Mouse (Mus musculus): ENCODE data around the gene Gstm2. TPM values are rescaled to one million over a fixed set of nuclear protein-coding genes. Genes with fewer than 3 reads are reported as not detected.
A peak's percentile ranks its signal among the peaks of the same experiment; 100 is the strongest.

The Gstm2 gene
- total RNA-seq, 2 experiments from 2014 or later: 2.6 to 2.8 TPM

- no peak for DNase-seq (ENCODE audit: extremely low spot score in 1 of 2, low spot score in 1 of 2)
Observed at GRCm38 (mm10) chr3:107945729-107946128, 40.5 kb downstream of the Gstm2 start.

DNA sequence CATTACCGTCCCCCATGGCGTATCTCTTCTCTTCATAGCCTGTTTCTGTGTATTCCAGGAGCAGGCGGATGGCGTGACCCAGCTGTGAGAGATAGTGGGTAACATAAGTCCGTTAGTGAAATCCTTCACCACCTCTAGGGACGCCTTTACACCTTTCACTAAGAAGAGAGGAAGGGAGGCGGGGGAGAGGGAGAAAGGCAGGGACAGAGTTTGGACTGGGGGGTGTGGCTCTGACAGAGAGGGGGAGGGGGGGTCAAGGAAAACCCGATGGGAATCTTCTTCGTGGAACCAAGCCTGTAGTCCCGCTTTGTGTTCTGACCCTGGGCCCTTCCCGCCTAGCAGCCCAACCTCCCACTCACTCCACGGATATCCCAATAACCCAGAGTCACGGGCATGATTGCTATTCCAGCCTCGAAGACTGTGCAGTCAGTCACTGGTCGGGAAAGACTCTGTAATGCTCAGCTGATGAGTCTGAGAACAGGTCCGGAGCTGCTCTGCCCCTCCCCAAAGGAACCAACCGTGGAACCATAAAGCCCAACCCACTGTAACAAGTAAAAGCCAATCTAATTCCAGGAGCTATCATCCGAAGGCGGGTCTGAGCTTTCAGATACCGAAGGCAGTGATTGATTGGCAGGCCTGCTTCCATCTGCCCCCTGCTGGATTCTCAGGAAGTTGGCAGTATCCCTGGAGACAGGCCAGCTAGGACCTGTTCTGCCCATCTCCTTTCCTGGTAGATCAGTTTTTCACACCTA is 42.8 kb downstream of the Gstm2 start, which contains the start of gene Gstm6:
TSS of gene Gstm6 (minus strand) at position 511 of the 752 bp plus-strand sequence.
- DNase-seq (ENCODE audit: extremely low spot score in 1 of 2, low spot score in 1 of 2): peak in 1 of 2 experiments; percentile 42

DNA sequence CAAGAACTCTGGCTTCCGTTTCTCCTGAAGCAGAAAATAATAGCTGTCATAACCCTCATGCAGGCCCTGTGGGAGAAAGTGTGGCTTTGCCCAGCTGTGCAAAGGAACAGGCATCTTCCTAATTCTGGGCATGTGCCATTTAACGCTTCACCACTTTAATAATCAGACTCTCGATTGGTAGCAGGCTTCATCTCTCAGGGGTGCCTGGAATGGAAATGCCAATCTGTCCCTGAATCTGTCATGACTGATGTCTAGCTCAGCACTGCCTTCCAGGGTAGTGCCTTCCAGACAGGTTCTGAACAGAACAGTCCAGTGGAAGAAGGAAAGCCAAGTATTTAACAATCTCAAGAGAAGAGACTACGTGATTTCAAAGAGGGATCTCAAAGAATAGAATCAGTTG is 45.0 kb downstream of the Gstm2 start:
- DNase-seq (ENCODE audit: extremely low spot score in 1 of 2, low spot score in 1 of 2): no peak

DNA sequence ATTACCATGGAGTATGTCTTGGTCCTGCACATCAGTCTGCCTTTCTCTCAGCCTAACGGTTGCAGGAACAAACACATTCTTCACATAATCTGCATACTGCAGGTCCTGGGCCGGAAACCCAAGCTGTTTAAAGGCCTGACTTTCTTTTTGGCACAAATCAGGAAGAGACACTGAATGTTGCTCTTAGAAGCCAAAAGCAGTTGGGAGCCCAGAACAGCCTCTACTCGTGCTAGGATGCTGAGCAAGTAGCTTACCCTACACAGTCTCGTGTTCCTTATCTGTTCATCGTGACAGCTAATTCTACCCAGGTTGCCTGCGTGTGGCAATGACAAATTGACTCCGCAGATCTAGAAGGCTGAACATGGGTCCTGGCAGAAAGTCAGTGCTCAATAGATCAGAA is 45.7 kb downstream of the Gstm2 start:
- no peak for DNase-seq (ENCODE audit: extremely low spot score in 1 of 2, low spot score in 1 of 2)

GRCm38 (mm10) chr3:107939830-107940229 is 46.4 kb downstream of the Gstm2 start:
- no peak for DNase-seq (ENCODE audit: extremely low spot score in 1 of 2, low spot score in 1 of 2)

DNA sequence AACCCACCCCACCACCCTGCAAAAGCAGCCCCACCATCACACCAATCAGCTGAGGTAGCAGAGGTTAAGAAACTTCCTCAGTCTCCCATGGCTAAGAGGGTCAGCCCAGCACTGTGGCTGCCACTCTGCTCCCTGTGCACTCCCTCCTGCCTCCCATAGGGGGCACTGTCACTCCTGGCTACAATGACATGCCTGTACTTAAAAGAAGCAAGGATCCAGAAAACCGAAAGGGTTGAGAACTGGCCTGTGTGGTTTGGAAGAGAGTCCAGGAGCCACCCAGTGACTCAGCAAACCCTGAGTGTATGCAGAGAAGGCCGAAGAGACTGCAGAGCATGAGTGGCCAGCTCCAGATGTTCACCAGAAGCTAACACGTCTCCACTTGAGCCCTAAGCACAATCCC is 46.9 kb downstream of the Gstm2 start:
- DNase-seq (ENCODE audit: extremely low spot score in 1 of 2, low spot score in 1 of 2): peak in 1 of 2 experiments; percentile 58

DNA sequence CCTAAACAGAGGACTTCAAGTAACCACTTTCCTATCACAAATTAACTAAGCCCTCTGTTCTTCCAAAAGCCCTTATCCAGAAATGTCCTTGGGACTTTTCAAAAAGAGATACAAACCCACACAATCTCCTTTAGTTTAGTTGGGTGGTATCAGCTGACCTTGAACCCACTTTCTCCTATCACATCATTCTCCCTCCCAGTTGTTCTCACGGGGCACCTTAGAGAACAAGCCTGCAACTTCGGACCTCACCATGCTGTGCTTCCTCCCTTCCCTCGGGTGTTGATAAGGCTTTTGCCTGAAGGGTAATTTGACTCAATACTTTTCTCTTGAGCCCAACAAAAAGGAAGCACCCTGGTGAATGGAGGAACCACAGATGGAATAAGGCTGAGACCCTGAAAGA is 50.4 kb downstream of the Gstm2 start:
- DNase-seq (ENCODE audit: extremely low spot score in 1 of 2, low spot score in 1 of 2): no peak

- DNase-seq (ENCODE audit: extremely low spot score in 1 of 2, low spot score in 1 of 2): no peak
Observed at GRCm38 (mm10) chr3:107935268-107935667, 51.0 kb downstream of the Gstm2 start.

DNA sequence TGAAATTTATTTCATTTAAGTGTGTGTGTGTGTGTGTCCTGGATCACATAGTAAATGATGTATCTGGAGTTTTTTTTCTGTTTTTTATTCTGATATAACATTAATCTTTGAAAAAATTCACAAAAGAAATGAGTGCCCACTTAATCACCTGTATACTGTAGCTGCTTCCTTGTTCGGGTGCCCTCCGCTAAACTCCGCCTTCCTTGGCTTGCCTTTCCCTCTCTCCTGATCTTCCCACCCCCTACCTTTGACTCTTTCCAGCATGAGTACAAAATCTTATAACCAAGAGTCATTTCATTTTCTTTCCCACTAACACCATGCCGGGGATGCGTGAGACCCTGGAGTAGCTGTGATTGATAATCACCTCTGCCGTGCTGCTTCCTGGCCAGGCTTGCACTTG is 54.1 kb downstream of the Gstm2 start:
- no peak for DNase-seq (ENCODE audit: extremely low spot score in 1 of 2, low spot score in 1 of 2)

Other genes starting within 250 kb of the Gstm2 start
- gene Csf1, start 226.0 kb downstream of the Gstm2 start, total RNA-seq (2021): 10 to 100 TPM; 17.1 to 18.6 TPM
- gene Eps8l3, start 109.2 kb downstream of the Gstm2 start, total RNA-seq (2021): not detected
- 100 to 1,000 TPM; 281 to 321 TPM for gene Gstm5, start 90.6 kb downstream of the Gstm2 start, total RNA-seq (2021)
- 100 to 1,000 TPM; 150 to 174 TPM for gene Gstm7, start 54.6 kb downstream of the Gstm2 start, total RNA-seq (2021)
- 10 to 100 TPM; 12.1 to 14.2 TPM for gene Gstm6, start 42.7 kb downstream of the Gstm2 start, total RNA-seq (2021)
- not detected for gene Gstm3, start 17.2 kb downstream of the Gstm2 start, total RNA-seq (2021)
- gene Gstm1, start 31.5 kb upstream of the Gstm2 start, total RNA-seq (2021): 100 to 1,000 TPM; 299 to 321 TPM
- 10 to 100 TPM; 12.0 to 12.1 TPM for gene Gstm4, start 58.4 kb upstream of the Gstm2 start, total RNA-seq (2021)
- gene Ampd2, start 100.2 kb upstream of the Gstm2 start, total RNA-seq (2021): 10 to 100 TPM; 69.8 to 76.2 TPM
- not detected for gene Gnat2, start 106.3 kb upstream of the Gstm2 start, total RNA-seq (2021)
- gene Gnai3, start 159.7 kb upstream of the Gstm2 start, total RNA-seq (2021): 10 to 100 TPM; 31.6 to 31.9 TPM
- gene Gpr61, start 168.4 kb upstream of the Gstm2 start, total RNA-seq (2021): 10 to 100 TPM; 15.2 to 18.6 TPM
- gene Amigo1, start 199.9 kb upstream of the Gstm2 start, total RNA-seq (2021): 10 to 100 TPM; 66.8 to 67.7 TPM
- 10 to 100 TPM; 14.3 to 17.1 TPM for gene Cyb561d1, start 214.8 kb upstream of the Gstm2 start, total RNA-seq (2021)
- gene Atxn7l2, start 224.5 kb upstream of the Gstm2 start, total RNA-seq (2021): 10 to 100 TPM; 19.5 to 31.1 TPM
- 1 to 10 TPM; 2.9 to 3.6 TPM for gene Sypl2, start 240.2 kb upstream of the Gstm2 start, total RNA-seq (2021)

All from layer of hippocampus, postnatal 25 days (tissue).